Mouse (Mus musculus): ENCODE results near the gene Hyal1.

Gene Hyal1

GRCm38 (mm10) chr9:107576357-107577107, at the start of gene Hyal1:
Gene Hyal1 (plus strand): TSS chr9:107576927.
- peak; percentile 90 for DNase-seq (ENCODE audit: low spot score)

- DNase-seq (ENCODE audit: low spot score), result peak; percentile 87
These were observed 42.8 kb upstream of the Hyal1 start, which contains the start of gene Tmem115 for GRCm38 (mm10) chr9:107533791-107534407. Gene Tmem115 (plus strand): TSS chr9:107533945.

- no peak for DNase-seq (ENCODE audit: low spot score)
These were observed 42.1 kb upstream of the Hyal1 start for GRCm38 (mm10) chr9:107534408-107535202.

GRCm38 (mm10) chr9:107538231-107538630, 38.5 kb upstream of the Hyal1 start:
- DNase-seq (ENCODE audit: low spot score), result no peak

GRCm38 (mm10) chr9:107538711-107539110, 38.0 kb upstream of the Hyal1 start:
- no peak for DNase-seq (ENCODE audit: low spot score)

GRCm38 (mm10) chr9:107539940-107540339, 36.8 kb upstream of the Hyal1 start:
- no peak for DNase-seq (ENCODE audit: low spot score)

- DNase-seq (ENCODE audit: low spot score), result no peak
These were observed 36.3 kb upstream of the Hyal1 start for GRCm38 (mm10) chr9:107540420-107540819.

GRCm38 (mm10) chr9:107541005-107541404, 35.7 kb upstream of the Hyal1 start:
- DNase-seq (ENCODE audit: low spot score), result no peak

GRCm38 (mm10) chr9:107541474-107542351, 35.0 kb upstream of the Hyal1 start, which contains the start of the genes Cyb561d2 and Nprl2:
Gene Cyb561d2 (minus strand): TSS chr9:107542193.
Gene Nprl2 (plus strand): TSS chr9:107542226.
- DNase-seq (ENCODE audit: low spot score), result peak; percentile 96

GRCm38 (mm10) chr9:107542352-107542686, 34.4 kb upstream of the Hyal1 start:
- no peak for DNase-seq (ENCODE audit: low spot score)

GRCm38 (mm10) chr9:107542721-107543120, 34.0 kb upstream of the Hyal1 start:
- no peak for DNase-seq (ENCODE audit: low spot score)

GRCm38 (mm10) chr9:107543299-107543698, 33.4 kb upstream of the Hyal1 start:
- no peak for DNase-seq (ENCODE audit: low spot score)

GRCm38 (mm10) chr9:107544196-107544700, 32.5 kb upstream of the Hyal1 start:
- no peak for DNase-seq (ENCODE audit: low spot score)

GRCm38 (mm10) chr9:107544729-107545128, 32.0 kb upstream of the Hyal1 start:
- DNase-seq (ENCODE audit: low spot score), result no peak

GRCm38 (mm10) chr9:107545199-107545598, 31.5 kb upstream of the Hyal1 start:
- DNase-seq (ENCODE audit: low spot score), result no peak

GRCm38 (mm10) chr9:107545602-107546001, 31.1 kb upstream of the Hyal1 start:
- peak; percentile 89 for DNase-seq (ENCODE audit: low spot score)

- DNase-seq (ENCODE audit: low spot score), result peak; percentile 92
These were observed 29.7 kb upstream of the Hyal1 start, which contains the start of gene Zmynd10 for GRCm38 (mm10) chr9:107547026-107547425. Gene Zmynd10 (plus strand): TSS chr9:107547298.

- DNase-seq (ENCODE audit: low spot score), result no peak
These were observed 28.8 kb upstream of the Hyal1 start for GRCm38 (mm10) chr9:107547957-107548356.

- DNase-seq (ENCODE audit: low spot score), result no peak
These were observed 27.9 kb upstream of the Hyal1 start for GRCm38 (mm10) chr9:107548820-107549219.

GRCm38 (mm10) chr9:107549297-107550074, 27.2 kb upstream of the Hyal1 start:
- no peak for DNase-seq (ENCODE audit: low spot score)
